Mouse (Mus musculus) stomach, embryonic 15.5 days (tissue): Measurements from ENCODE around the gene Stag2. TPM values are rescaled to one million over a fixed set of nuclear protein-coding genes. Genes with fewer than 3 reads are reported as not detected.

Experiments used
- ATAC-seq: fragments of 200-750 bp; cut with Nextera tagmentation; 2 replicates; pipeline ENCODE4 v1.8.0; 2017; ENCODE audit warnings: low read depth, moderate number of reproducible peaks, moderate TSS enrichment; ENCODE audit not compliant: insufficient read depth, low FRiP score
- H3K27ac ChIP-seq: fragments of 300-500 bp; sonication (generic); 2 replicates; pipeline ENCODE4 v1.5.1; 2015; ENCODE audit warnings: mild to moderate bottlenecking, inconsistent platforms
- H3K27me3 ChIP-seq: fragments of 300-500 bp; sonication (generic); replicated peaks from 2 replicates; pipeline ENCODE4 v1.6.1; 2015; ENCODE audit warnings: inconsistent platforms
- H3K36me3 ChIP-seq: fragments of 300-500 bp; sonication (generic); 2 replicates; pipeline ENCODE4 v1.6.1; 2015; ENCODE audit warnings: inconsistent platforms
- H3K4me1 ChIP-seq: fragments of 300-500 bp; sonication (generic); 2 replicates; pipeline ENCODE4 v1.6.1; 2015; ENCODE audit warnings: inconsistent platforms
- H3K4me2 ChIP-seq: fragments of 300-500 bp; sonication (generic); 2 replicates; pipeline ENCODE4 v1.6.1; 2015; ENCODE audit warnings: mild to moderate bottlenecking, inconsistent platforms
- H3K4me3 ChIP-seq: fragments of 300-500 bp; sonication (generic); replicated peaks from 2 replicates; pipeline ENCODE4 v1.5.1; 2015; ENCODE audit warnings: inconsistent platforms
- H3K9ac ChIP-seq: fragments of 300-500 bp; sonication (generic); 2 replicates; pipeline ENCODE4 v1.6.1; 2015; ENCODE audit warnings: inconsistent platforms
- H3K9me3 ChIP-seq: fragments of 300-500 bp; sonication (generic); 2 replicates; pipeline ENCODE4 v1.6.1; 2016; ENCODE audit warnings: inconsistent platforms
- WGBS: fragments of 180-500 bp; shearing (Covaris S2); methylation state at CpG from one replicate; pipeline ENCODE4 v1.1.7; 2015; 5-methylcytosine and 5-hydroxymethylcytosine counted together
- polyA plus RNA-seq: library from polyadenylated mRNA; unstranded; fragments of >200 nt; fragmentation: Nextera tagmentation; extraction: Ambion mirVana; gene quantifications from 2 replicates; pipeline ENCODE4 v1.2.1, GENCODE M21; 2015

The Stag2 gene
- polyA plus RNA-seq, 1 experiment from 2014 or later = 33.5 TPM

DNA sequence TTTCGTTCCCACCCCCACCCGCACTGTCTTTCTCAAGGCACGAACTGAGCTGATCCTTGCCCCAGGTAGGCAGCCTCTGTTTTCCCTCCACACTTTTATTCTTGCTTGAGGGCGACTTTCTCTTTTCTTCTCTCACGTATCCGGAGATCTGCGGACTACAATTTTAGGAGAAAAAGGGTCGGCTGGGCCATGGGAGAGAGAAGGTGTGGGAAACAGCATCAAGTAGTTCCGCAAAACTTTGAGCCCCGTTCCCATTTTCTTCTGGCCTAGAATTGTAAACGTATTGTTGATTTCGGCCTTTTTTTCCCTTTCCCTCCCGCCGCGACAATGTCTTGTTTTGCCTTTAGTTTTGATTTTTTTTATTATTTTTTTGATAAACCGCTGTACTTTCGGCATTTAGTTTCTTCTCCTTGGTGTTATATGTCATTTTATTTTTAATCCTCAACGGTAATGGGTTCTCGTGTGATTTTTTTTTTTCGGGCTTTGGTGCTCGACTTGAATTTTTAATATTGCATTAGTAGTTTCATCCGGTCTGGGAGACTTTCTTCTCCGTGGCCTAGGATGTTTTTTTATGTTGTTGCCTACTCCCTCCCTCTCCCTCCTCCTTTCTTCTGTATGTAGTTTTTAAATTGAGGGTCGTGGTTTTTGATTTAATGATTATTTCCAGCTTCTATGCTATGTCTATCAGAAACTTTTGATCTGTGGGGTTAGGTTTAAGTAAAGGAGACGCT, 2.1 kb downstream of the Stag2 start:
- peak overlapping the region; percentile 52 for H3K4me3 ChIP-seq
- peak overlapping the region; percentile 32; the same call in 1 of the 2 replicates for H3K9ac ChIP-seq
- no peak for ATAC-seq
- H3K4me1 ChIP-seq = no peaks in the 10 kb centered on the region
- 13% methylated on average over 25 of the region's 25 CpGs for WGBS
- peak overlapping the region; percentile 95 for H3K27ac ChIP-seq
- no peaks in the 10 kb centered on the region for H3K27me3 ChIP-seq
- peak overlapping the region; percentile 36 for H3K4me2 ChIP-seq
- H3K9me3 ChIP-seq = no peaks in the 10 kb centered on the region
- no peaks in the 10 kb centered on the region for H3K36me3 ChIP-seq

GRCm38 (mm10) chrX:42151903-42152369, 2.8 kb downstream of the Stag2 start:
- WGBS = 18% methylated on average over 17 of the region's 17 CpGs
- Histone ChIP-seq H3K4me3 (peak overlapping the region; percentile 52), H3K9me3 (no peaks in the 10 kb centered on the region), H3K4me1 (no peaks in the 10 kb centered on the region), H3K4me2 (peak overlapping the region; percentile 46), H3K9ac (peak overlapping the region; percentile 32; the same call in 1 of the 2 replicates), H3K36me3 (no peaks in the 10 kb centered on the region), H3K27ac (peak overlapping the region; percentile 95), H3K27me3 (no peaks in the 10 kb centered on the region)
- ATAC-seq = peak; percentile 78

DNA sequence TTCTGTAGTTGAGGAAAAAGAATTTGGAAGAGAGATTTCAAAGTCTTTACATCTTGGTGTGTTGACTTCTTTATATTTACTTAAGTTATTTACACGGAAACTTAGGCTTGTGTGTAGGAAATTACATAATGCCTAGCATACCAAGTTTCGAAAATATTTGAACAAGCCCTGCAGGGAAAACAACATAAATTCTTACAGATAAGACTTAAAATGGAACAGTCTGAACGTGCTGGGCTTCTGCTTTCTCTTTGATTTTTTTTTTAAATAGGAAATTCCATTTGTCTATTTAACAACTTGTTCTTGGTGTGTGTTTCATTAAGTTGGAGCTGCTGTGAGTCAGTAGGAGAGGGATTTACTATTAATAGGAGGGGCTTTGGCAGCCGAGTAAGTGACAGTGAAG, 3.9 kb downstream of the Stag2 start:
- Histone ChIP-seq H3K4me3 (peak overlapping the region; percentile 18; the same call in 1 of the 2 replicates), H3K36me3 (no peaks in the 10 kb centered on the region), H3K4me1 (no peaks in the 10 kb centered on the region), H3K9me3 (no peaks in the 10 kb centered on the region), H3K9ac (no peak overlapping the region), H3K4me2 (peak overlapping the region; percentile 46), H3K27me3 (no peaks in the 10 kb centered on the region), H3K27ac (no peak overlapping the region)
- WGBS = 19% methylated on average over 4 of the region's 4 CpGs
- no peak for ATAC-seq

- Histone ChIP-seq H3K4me3 (no peak overlapping the region), H3K4me1 (no peaks in the 10 kb centered on the region), H3K36me3 (no peaks in the 10 kb centered on the region), H3K9ac (no peak overlapping the region), H3K27me3 (no peaks in the 10 kb centered on the region), H3K27ac (no peak overlapping the region), H3K9me3 (no peaks in the 10 kb centered on the region), H3K4me2 (no peak overlapping the region)
- WGBS = 71% methylated on average over 1 of the region's 1 CpGs
- no peak for ATAC-seq
Observed at GRCm38 (mm10) chrX:42165455-42165854, 16.3 kb downstream of the Stag2 start.

GRCm38 (mm10) chrX:42170811-42171210, 21.7 kb downstream of the Stag2 start:
- no peak overlapping the region for H3K4me3 ChIP-seq
- WGBS = 79% methylated on average over 5 of the region's 5 CpGs
- H3K4me1 ChIP-seq = no peaks in the 10 kb centered on the region
- no peak overlapping the region for H3K27ac ChIP-seq
- no peaks in the 10 kb centered on the region for H3K27me3 ChIP-seq
- H3K9me3 ChIP-seq = no peaks in the 10 kb centered on the region
- no peaks in the 10 kb centered on the region for H3K36me3 ChIP-seq
- no peak overlapping the region for H3K4me2 ChIP-seq
- no peak overlapping the region for H3K9ac ChIP-seq
- no peak for ATAC-seq

DNA sequence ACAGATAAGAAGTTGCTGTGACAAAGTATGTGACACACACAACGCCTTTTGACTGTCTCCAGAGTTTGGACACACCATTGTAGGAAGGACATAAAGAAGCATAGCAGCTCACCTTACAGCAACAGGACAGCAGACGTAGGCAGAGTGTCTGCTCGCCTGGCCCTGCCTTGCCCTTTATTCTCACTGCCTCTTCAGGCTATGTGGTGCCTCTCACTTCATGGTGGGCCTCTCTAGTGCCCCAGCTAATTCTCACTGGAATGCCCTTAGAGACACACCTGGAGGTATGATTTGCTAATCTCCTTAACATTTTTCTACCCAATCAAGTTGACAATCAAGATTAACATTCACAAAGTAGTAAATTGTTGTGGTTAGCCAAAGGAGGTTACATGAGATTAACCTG, 38.5 kb downstream of the Stag2 start:
- Histone ChIP-seq H3K9me3 (no peaks in the 10 kb centered on the region), H3K4me1 (no peaks in the 10 kb centered on the region), H3K27ac (no peak overlapping the region), H3K9ac (no peak overlapping the region), H3K4me3 (no peak overlapping the region), H3K36me3 (no peaks in the 10 kb centered on the region), H3K4me2 (no peak overlapping the region), H3K27me3 (no peaks in the 10 kb centered on the region)
- WGBS = 58% methylated on average over 3 of the region's 3 CpGs
- ATAC-seq = no peak

DNA sequence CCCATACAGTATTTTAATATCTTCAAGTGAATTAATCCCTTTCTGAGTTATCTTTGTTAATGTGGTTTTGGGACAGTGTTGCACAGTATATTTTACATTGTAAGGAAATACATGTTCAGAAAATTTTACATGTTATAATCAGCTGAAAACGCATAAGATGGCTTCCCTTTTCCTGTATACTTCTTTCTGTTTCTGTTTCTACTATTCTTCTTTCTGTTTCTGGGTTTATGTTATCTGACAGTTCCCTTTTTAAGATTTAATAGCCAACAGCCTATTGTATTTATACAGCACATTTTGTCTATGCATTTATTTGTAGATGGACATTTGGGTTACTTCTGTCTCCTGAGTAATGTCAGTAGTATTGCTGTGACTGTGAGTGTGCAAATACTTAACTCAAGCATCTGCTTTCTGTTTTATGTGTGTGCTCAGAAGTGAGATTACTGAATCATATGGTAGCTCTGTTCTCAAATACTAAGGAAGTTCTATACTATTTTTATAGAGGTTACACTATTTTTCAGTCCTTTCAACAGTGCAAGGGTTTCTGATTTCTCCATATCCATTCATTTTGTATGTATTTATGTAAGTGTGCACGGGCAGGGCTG, 39.8 kb downstream of the Stag2 start:
- Histone ChIP-seq H3K27me3 (no peaks in the 10 kb centered on the region), H3K36me3 (no peaks in the 10 kb centered on the region), H3K4me1 (no peaks in the 10 kb centered on the region), H3K27ac (no peak overlapping the region), H3K4me3 (no peak overlapping the region), H3K9me3 (no peaks in the 10 kb centered on the region), H3K9ac (no peak overlapping the region), H3K4me2 (no peak overlapping the region)
- no peak for ATAC-seq
- 82% methylated on average over 2 of the region's 2 CpGs for WGBS

- no peak overlapping the region for H3K27ac ChIP-seq
- H3K36me3 ChIP-seq = no peaks in the 10 kb centered on the region
- H3K4me3 ChIP-seq = no peak overlapping the region
- 73% methylated on average over 3 of the region's 3 CpGs for WGBS
- H3K9ac ChIP-seq = no peak overlapping the region
- H3K4me1 ChIP-seq = no peaks in the 10 kb centered on the region
- no peak overlapping the region for H3K4me2 ChIP-seq
- ATAC-seq = no peak
- H3K9me3 ChIP-seq = no peaks in the 10 kb centered on the region
- no peaks in the 10 kb centered on the region for H3K27me3 ChIP-seq
Observed at GRCm38 (mm10) chrX:42194608-42195007, 45.5 kb downstream of the Stag2 start.

GRCm38 (mm10) chrX:42202482-42202881, 53.4 kb downstream of the Stag2 start:
- no peak overlapping the region for H3K4me3 ChIP-seq
- no peak overlapping the region for H3K27ac ChIP-seq
- H3K27me3 ChIP-seq = no peaks in the 10 kb centered on the region
- no peak overlapping the region for H3K4me2 ChIP-seq
- no peak overlapping the region for H3K9ac ChIP-seq
- 85% methylated on average over 4 of the region's 4 CpGs for WGBS
- no peak for ATAC-seq
- H3K4me1 ChIP-seq = no peaks in the 10 kb centered on the region
- no peaks in the 10 kb centered on the region for H3K9me3 ChIP-seq
- no peaks in the 10 kb centered on the region for H3K36me3 ChIP-seq

- no peak overlapping the region for H3K4me3 ChIP-seq
- H3K4me2 ChIP-seq = no peak overlapping the region
- no peaks in the 10 kb centered on the region for H3K9me3 ChIP-seq
- H3K9ac ChIP-seq = no peak overlapping the region
- H3K36me3 ChIP-seq = no peaks in the 10 kb centered on the region
- 77% methylated on average over 1 of the region's 1 CpGs for WGBS
- no peaks in the 10 kb centered on the region for H3K4me1 ChIP-seq
- ATAC-seq = no peak
- H3K27me3 ChIP-seq = no peaks in the 10 kb centered on the region
- no peak overlapping the region for H3K27ac ChIP-seq
Observed at GRCm38 (mm10) chrX:42215742-42216141, 66.6 kb downstream of the Stag2 start.

DNA sequence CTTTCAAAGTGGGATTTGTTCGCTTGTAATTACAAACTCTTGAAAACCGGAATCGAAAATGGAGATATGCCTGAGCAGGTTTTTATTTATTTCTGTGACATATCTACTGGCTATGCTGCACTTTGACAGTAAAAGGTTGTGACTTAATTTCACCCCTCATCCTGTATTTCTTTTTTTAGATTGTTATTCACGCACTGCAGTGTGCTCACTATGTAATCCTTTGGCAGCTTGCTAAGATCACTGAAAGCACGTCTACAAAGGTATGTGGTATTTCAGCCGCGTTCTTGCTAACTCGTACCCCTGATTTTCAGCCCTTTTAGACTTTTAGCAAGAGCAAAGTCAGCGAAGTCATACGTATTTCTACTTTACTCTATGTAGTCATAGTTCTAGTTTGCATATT, 101.2 kb downstream of the Stag2 start:
- no peak for ATAC-seq
- H3K27ac ChIP-seq = no peak overlapping the region
- H3K4me1 ChIP-seq = no peaks in the 10 kb centered on the region
- H3K36me3 ChIP-seq = no peaks in the 10 kb centered on the region
- no peak overlapping the region for H3K4me3 ChIP-seq
- no peak overlapping the region for H3K9ac ChIP-seq
- H3K4me2 ChIP-seq = no peak overlapping the region
- H3K27me3 ChIP-seq = no peaks in the 10 kb centered on the region
- H3K9me3 ChIP-seq = no peaks in the 10 kb centered on the region
- 88% methylated on average over 10 of the region's 10 CpGs for WGBS

- Histone ChIP-seq H3K4me2 (no peak overlapping the region), H3K4me3 (no peak overlapping the region), H3K9me3 (no peaks in the 10 kb centered on the region), H3K27ac (no peak overlapping the region), H3K36me3 (no peaks in the 10 kb centered on the region), H3K4me1 (no peaks in the 10 kb centered on the region), H3K9ac (no peak overlapping the region), H3K27me3 (no peaks in the 10 kb centered on the region)
- no peak for ATAC-seq
Observed at GRCm38 (mm10) chrX:42272713-42273112, 123.6 kb downstream of the Stag2 start.
